Mouse (Mus musculus): ENCODE measurements around the gene Cd248. TPM values are rescaled to one million over a fixed set of nuclear protein-coding genes. Genes with fewer than 3 reads are reported as not detected.
"Not testable (repeated sequence)": the region's sequence is repeated elsewhere in the genome, so short reads cannot be mapped to it uniquely, and the experiment has no call there.

Gene Cd248
- polyA plus RNA-seq, 1 experiment: 3.2 TPM

- H3K79me2 ChIP-seq (ENCODE audit: control insufficient read depth, insufficient read depth): peaks cover 7% of the 10 kb centered on the region
- no peaks in the 10 kb centered on the region for H3K27me3 ChIP-seq (ENCODE audit: control insufficient read depth, insufficient read depth, insufficient read length)
Measured at GRCm38 (mm10) chr19:5083961-5084833, 16.3 kb downstream of the Cd248 start.

GRCm38 (mm10) chr19:5084834-5085144, 16.9 kb downstream of the Cd248 start:
- Histone ChIP-seq H3ac (ENCODE audit: control insufficient read depth, insufficient read length, low read depth) (peak overlapping the region; percentile 64), H3K27me3 (ENCODE audit: control insufficient read depth, insufficient read depth, insufficient read length) (no peaks in the 10 kb centered on the region)

More at GRCm38 (mm10) chr19:5083961-5084833, 16.3 kb downstream of the Cd248 start:
- Histone ChIP-seq H3K79me3 (ENCODE audit: low read depth) (no peaks in the 10 kb centered on the region), H3ac (ENCODE audit: control insufficient read depth, insufficient read length, low read depth) (peak overlapping the region; percentile 64), H3K36me3 (ENCODE audit: control insufficient read depth, insufficient read depth) (no peaks in the 10 kb centered on the region), H3K4me3 (ENCODE audit: insufficient read depth, poor library complexity, severe bottlenecking) (peak overlapping the region; percentile 38)
- TF ChIP-seq FOSL1 (IDR thresholded peaks at IDR 0.05; ENCODE audit: insufficient read depth, low read length, poor library complexity, severe bottlenecking) (no peak), MYOG (IDR thresholded peaks at IDR 0.05; ENCODE audit: control insufficient read depth, extremely low read depth, insufficient read length) (no peak), CTCF (IDR thresholded peaks at IDR 0.05; ENCODE audit: control insufficient read depth, insufficient read depth, insufficient read length) (no peak), USF1 (IDR thresholded peaks at IDR 0.05; ENCODE audit: low read depth) (no peak), MAX (IDR thresholded peaks at IDR 0.05) (no peak), CEBPB (IDR thresholded peaks at IDR 0.05; ENCODE audit: low read depth) (no peak), MYOD1 (IDR thresholded peaks at IDR 0.05; ENCODE audit: control insufficient read depth, insufficient read length, low read depth) (no peak)

GRCm38 (mm10) chr19:5085145-5085863, 17.4 kb downstream of the Cd248 start, which contains the start of gene Tmem151a:
Gene Tmem151a (minus strand): TSS chr19:5085531.
- peak within 1 kb of the TSS; percentile 38 for H3K4me3 ChIP-seq (ENCODE audit: insufficient read depth, poor library complexity, severe bottlenecking)
- peaks cover 13% of the 10 kb centered on the region for H3K79me2 ChIP-seq (ENCODE audit: control insufficient read depth, insufficient read depth)
- H3K36me3 ChIP-seq (ENCODE audit: control insufficient read depth, insufficient read depth): peaks cover 3% of the 10 kb centered on the region
- no peaks in the 10 kb centered on the region for H3K79me3 ChIP-seq (ENCODE audit: low read depth)
- peak within 1 kb of the TSS; percentile 64 for H3ac ChIP-seq (ENCODE audit: control insufficient read depth, insufficient read length, low read depth)
- no peaks in the 10 kb centered on the region for H3K27me3 ChIP-seq (ENCODE audit: control insufficient read depth, insufficient read depth, insufficient read length)
- TF ChIP-seq FOSL1 (IDR thresholded peaks at IDR 0.05; ENCODE audit: insufficient read depth, low read length, poor library complexity, severe bottlenecking) (no peak), CEBPB (IDR thresholded peaks at IDR 0.05; ENCODE audit: low read depth) (no peak), USF1 (IDR thresholded peaks at IDR 0.05; ENCODE audit: low read depth) (no peak), MYOD1 (IDR thresholded peaks at IDR 0.05; ENCODE audit: control insufficient read depth, insufficient read length, low read depth) (no peak), MYOG (IDR thresholded peaks at IDR 0.05; ENCODE audit: control insufficient read depth, extremely low read depth, insufficient read length) (no peak), CTCF (IDR thresholded peaks at IDR 0.05; ENCODE audit: control insufficient read depth, insufficient read depth, insufficient read length) (no peak), MAX (IDR thresholded peaks at IDR 0.05) (no peak)

More at GRCm38 (mm10) chr19:5084834-5085144, 16.9 kb downstream of the Cd248 start:
- no peaks in the 10 kb centered on the region for H3K79me3 ChIP-seq (ENCODE audit: low read depth)
- peaks cover 3% of the 10 kb centered on the region for H3K36me3 ChIP-seq (ENCODE audit: control insufficient read depth, insufficient read depth)
- peaks cover 13% of the 10 kb centered on the region for H3K79me2 ChIP-seq (ENCODE audit: control insufficient read depth, insufficient read depth)
- H3K4me3 ChIP-seq (ENCODE audit: insufficient read depth, poor library complexity, severe bottlenecking): peak overlapping the region; percentile 38
- no peak for TF ChIP-seq MYOG (IDR thresholded peaks at IDR 0.05; ENCODE audit: control insufficient read depth, extremely low read depth, insufficient read length)
- no peak for TF ChIP-seq MYOD1 (IDR thresholded peaks at IDR 0.05; ENCODE audit: control insufficient read depth, insufficient read length, low read depth)
- no peak for TF ChIP-seq USF1 (IDR thresholded peaks at IDR 0.05; ENCODE audit: low read depth)
- TF ChIP-seq CEBPB (IDR thresholded peaks at IDR 0.05; ENCODE audit: low read depth): no peak

- H3K36me3 ChIP-seq (ENCODE audit: control insufficient read depth, insufficient read depth); H3K4me3 ChIP-seq (ENCODE audit: insufficient read depth, poor library complexity, severe bottlenecking); H3K27me3 ChIP-seq (ENCODE audit: control insufficient read depth, insufficient read depth, insufficient read length); H3K79me3 ChIP-seq (ENCODE audit: low read depth); H3ac ChIP-seq (ENCODE audit: control insufficient read depth, insufficient read length, low read depth): not testable (repeated sequence)
- peaks cover 13% of the 10 kb centered on the region for H3K79me2 ChIP-seq (ENCODE audit: control insufficient read depth, insufficient read depth)
Measured at GRCm38 (mm10) chr19:5086533-5086932, 18.7 kb downstream of the Cd248 start.

- H3K27me3 ChIP-seq (ENCODE audit: control insufficient read depth, insufficient read depth, insufficient read length): no peaks in the 10 kb centered on the region
- TF ChIP-seq CTCF (IDR thresholded peaks at IDR 0.05; ENCODE audit: control insufficient read depth, insufficient read depth, insufficient read length) (peak; percentile 40), MYOD1 (IDR thresholded peaks at IDR 0.05; ENCODE audit: control insufficient read depth, insufficient read length, low read depth) (no peak), MAX (IDR thresholded peaks at IDR 0.05) (peak; percentile 66)
- H3ac ChIP-seq (ENCODE audit: control insufficient read depth, insufficient read length, low read depth): peak within 1 kb of the TSS; percentile 73
- peaks cover 13% of the 10 kb centered on the region for H3K79me2 ChIP-seq (ENCODE audit: control insufficient read depth, insufficient read depth)
- peaks cover 3% of the 10 kb centered on the region for H3K36me3 ChIP-seq (ENCODE audit: control insufficient read depth, insufficient read depth)
- H3K79me3 ChIP-seq (ENCODE audit: low read depth): no peaks in the 10 kb centered on the region
- H3K4me3 ChIP-seq (ENCODE audit: insufficient read depth, poor library complexity, severe bottlenecking): peak within 1 kb of the TSS; percentile 86
Measured at GRCm38 (mm10) chr19:5087884-5088728, 20.2 kb downstream of the Cd248 start, which contains the start of gene Yif1a. Gene Yif1a (plus strand): TSS chr19:5088538.

All from C2C12 (cell line).